In genomic region chr11:77514832-77515636, GRCm38 (mm10) we compare ENCODE assay signal across 8 mouse cellular contexts. TPM values are rescaled to one million over a fixed set of nuclear protein-coding genes. Genes with fewer than 3 reads are reported as not detected.
DNase-seq lines count a peak whose midpoint lies in the region; ATAC-seq and TF ChIP-seq lines count a peak whose summit lies in the region.

Gene Abhd15, plus strand, starts transcription at chr11:77515121.

- H3K79me2 ChIP-seq in C2C12 (ENCODE audit: control insufficient read depth, insufficient read depth): no peaks in the 10 kb centered on the region

- peak within 1 kb of the TSS; percentile 39 for H3K9ac ChIP-seq in neural tube, embryonic 14.5 days (replicated peaks; ENCODE audit: low read depth, low read length)

- peaks cover 74% of the 10 kb centered on the region for H3K4me1 ChIP-seq in embryonic facial prominence, embryonic 10.5 days
- peaks cover 21% of the 10 kb centered on the region for H3K4me1 ChIP-seq in lung, adult 2 months (ENCODE audit: control insufficient read depth, insufficient read depth, low read length)
- peaks cover 17% of the 10 kb centered on the region for H3K4me1 ChIP-seq in neural tube, embryonic 14.5 days (ENCODE audit: control insufficient read depth, insufficient read depth, low read length)

- H3K27me3 ChIP-seq in C2C12 (ENCODE audit: control insufficient read depth, insufficient read depth, insufficient read length): no peaks in the 10 kb centered on the region
- peaks cover 42% of the 10 kb centered on the region for H3K27me3 ChIP-seq in embryonic facial prominence, embryonic 10.5 days (replicated peaks; ENCODE audit: low read depth, poor library complexity, severe bottlenecking)
- peaks cover 12% of the 10 kb centered on the region for H3K27me3 ChIP-seq in neural tube, embryonic 14.5 days (ENCODE audit: control insufficient read depth, insufficient read depth, low read length)

- TF ChIP-seq CTCF in C2C12 (IDR thresholded peaks at IDR 0.05; ENCODE audit: control insufficient read depth, insufficient read depth, insufficient read length): peak; percentile 6
- TF ChIP-seq CTCF in lung, adult 2 months (IDR thresholded peaks at IDR 0.05; ENCODE audit: insufficient read depth, low read length): no peak

- peak within 1 kb of the TSS; percentile 89 for H3K4me2 ChIP-seq in neural tube, embryonic 14.5 days (ENCODE audit: low read depth, low read length)

- no peaks in the 10 kb centered on the region for H3K9me3 ChIP-seq in embryonic facial prominence, embryonic 10.5 days
- H3K9me3 ChIP-seq in neural tube, embryonic 14.5 days (ENCODE audit: control insufficient read depth, low read length): no peaks in the 10 kb centered on the region

- H3K27ac ChIP-seq in embryonic facial prominence, embryonic 10.5 days (replicated peaks): peak within 1 kb of the TSS; percentile 69
- no peak within 1 kb of the TSS for H3K27ac ChIP-seq in neural tube, embryonic 14.5 days (ENCODE audit: low read depth, low read length)

- under 1% methylated on average over 72 of the region's 72 CpGs for WGBS in embryonic facial prominence, embryonic 10.5 days
- WGBS in lung, adult 2 months: under 1% methylated on average over 72 of the region's 72 CpGs
- WGBS in neural tube, embryonic 14.5 days: 1% methylated on average over 48 of the region's 72 CpGs

- peak; percentile 57 for ATAC-seq in neural tube, embryonic 14.5 days (ENCODE audit: low read depth)

- no peaks in the 10 kb centered on the region for H3K79me3 ChIP-seq in C2C12 (ENCODE audit: low read depth)

- DNase-seq in adrenal gland, adult 18-20 months (ENCODE audit: low spot score in 2 of 2): peak; percentile 84 to 88
- peak; percentile 90 for DNase-seq in embryonic facial prominence, embryonic 10.5 days (ENCODE audit: low spot score)
- DNase-seq in heart, adult 9 months (ENCODE audit: low spot score in 2 of 2): peak; percentile 84
- peak; percentile 76 to 79 for DNase-seq in kidney, adult 8-10 months
- peak; percentile 80 for DNase-seq in lung, adult 2 months
- DNase-seq in thymus, postnatal 10 days (ENCODE audit: low spot score in 2 of 2): peak; percentile 56 to 71

- peak within 1 kb of the TSS; percentile 30 for H3K4me3 ChIP-seq in C2C12 (ENCODE audit: insufficient read depth, poor library complexity, severe bottlenecking)
- peak within 1 kb of the TSS; percentile 69 for H3K4me3 ChIP-seq in embryonic facial prominence, embryonic 10.5 days
- peak within 1 kb of the TSS; percentile 58 for H3K4me3 ChIP-seq in lung, adult 2 months (replicated peaks; ENCODE audit: extremely low read depth, low read depth, low read length)
- H3K4me3 ChIP-seq in neural tube, embryonic 14.5 days (ENCODE audit: low read depth, low read length): peak within 1 kb of the TSS; percentile 40

- peak within 1 kb of the TSS; percentile 60 for H3ac ChIP-seq in C2C12 (ENCODE audit: control insufficient read depth, insufficient read length, low read depth)

- H3K36me3 ChIP-seq in C2C12 (ENCODE audit: control insufficient read depth, insufficient read depth): peaks cover 4% of the 10 kb centered on the region
- H3K36me3 ChIP-seq in embryonic facial prominence, embryonic 10.5 days (replicated peaks): peaks cover 7% of the 10 kb centered on the region
- no peaks in the 10 kb centered on the region for H3K36me3 ChIP-seq in neural tube, embryonic 14.5 days (ENCODE audit: control insufficient read depth, insufficient read depth, low read length)

- peak; percentile 51; the same call in 1 of the 2 replicates for TF ChIP-seq POLR2A in lung, adult 2 months (IDR thresholded peaks at IDR 0.05; ENCODE audit: borderline replicate concordance, extremely low read depth, low read depth, low read length)

TF ChIP-seq in C2C12, 6 proteins besides CTCF, POLR2A, EP300 and RAD21:
- no peak for TF ChIP-seq FOSL1 (IDR thresholded peaks at IDR 0.05; ENCODE audit: insufficient read depth, low read length, poor library complexity, severe bottlenecking)
- no peak for TF ChIP-seq USF1 (IDR thresholded peaks at IDR 0.05; ENCODE audit: low read depth)
- peak; percentile 60 for TF ChIP-seq MAX (IDR thresholded peaks at IDR 0.05)

RNA-seq across cellular contexts. Expression of gene Abhd15, which starts in this region (rescaled TPM):
- 1.5 TPM for polyA plus RNA-seq in C2C12 (2012; fragmentation: generic; extraction: Trizol)
- total RNA-seq in adrenal gland, adult 18-20 months (2021): 10 to 100 TPM; 16.7 to 27.6 TPM
- 5.8 and 6.8 TPM in 2 replicates for polyA plus RNA-seq in embryonic facial prominence, embryonic 10.5 days (2016; fragmentation: Nextera tagmentation; extraction: Ambion mirVana)
- polyA plus RNA-seq in lung, adult 2 months (2012; rRNA removed): 3.8 and 5.9 TPM in 2 replicates
- 1.5 and 1.8 TPM in 2 replicates for polyA plus RNA-seq in neural tube, embryonic 14.5 days (2014; fragmentation: Nextera tagmentation; extraction: Ambion mirVana)
